Mouse (Mus musculus): ENCODE data around the gene Tmcc3.

Gene Tmcc3

GRCm38 (mm10) chr10:94566222-94566868, 254.6 kb downstream of the Tmcc3 start:
- TF ChIP-seq GATA4 (IDR thresholded peaks at IDR 0.05; ENCODE audit: insufficient replicate concordance, low read length) = no peak

DNA sequence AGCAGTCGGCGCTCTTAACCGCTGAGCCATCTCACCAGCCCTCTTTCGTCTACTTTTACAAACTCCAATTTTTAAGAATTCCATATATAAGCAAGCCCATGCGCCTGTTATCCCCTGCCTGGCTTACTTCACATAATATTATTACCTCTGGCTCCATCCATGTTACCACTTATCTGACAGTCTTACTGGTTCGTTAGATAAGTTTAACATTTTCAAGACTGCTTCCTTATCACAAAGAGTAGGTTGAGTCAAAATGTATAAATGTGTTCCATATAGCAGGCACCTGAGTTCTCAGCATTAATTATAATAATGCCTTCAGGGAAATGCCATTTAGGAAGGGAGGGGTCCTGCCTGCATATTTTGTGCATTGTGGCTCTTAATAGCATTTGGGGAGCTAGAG, 255.5 kb downstream of the Tmcc3 start:
- TF ChIP-seq GATA4 (IDR thresholded peaks at IDR 0.05; ENCODE audit: insufficient replicate concordance, low read length) = no peak

DNA sequence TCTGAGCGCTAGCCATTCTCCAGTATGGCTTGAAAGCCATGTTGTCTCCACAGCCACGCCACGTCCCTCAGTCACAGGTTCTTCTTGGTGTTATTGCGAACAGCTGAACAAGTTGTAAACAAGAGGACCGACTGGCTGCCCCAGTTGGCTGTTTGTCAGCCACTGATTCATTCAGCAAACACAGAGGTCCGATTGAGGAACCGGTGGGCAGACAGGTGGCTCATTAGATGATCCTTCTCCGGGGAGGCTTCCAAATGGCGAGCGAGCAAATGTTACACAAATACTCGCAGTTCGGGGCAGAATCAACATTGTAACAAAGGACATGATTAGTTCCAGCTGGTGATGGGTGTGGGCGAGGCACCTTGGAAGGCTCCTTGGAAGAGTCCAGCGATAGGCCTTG, 256.2 kb downstream of the Tmcc3 start:
- no peak for TF ChIP-seq GATA4 (IDR thresholded peaks at IDR 0.05; ENCODE audit: insufficient replicate concordance, low read length)

DNA sequence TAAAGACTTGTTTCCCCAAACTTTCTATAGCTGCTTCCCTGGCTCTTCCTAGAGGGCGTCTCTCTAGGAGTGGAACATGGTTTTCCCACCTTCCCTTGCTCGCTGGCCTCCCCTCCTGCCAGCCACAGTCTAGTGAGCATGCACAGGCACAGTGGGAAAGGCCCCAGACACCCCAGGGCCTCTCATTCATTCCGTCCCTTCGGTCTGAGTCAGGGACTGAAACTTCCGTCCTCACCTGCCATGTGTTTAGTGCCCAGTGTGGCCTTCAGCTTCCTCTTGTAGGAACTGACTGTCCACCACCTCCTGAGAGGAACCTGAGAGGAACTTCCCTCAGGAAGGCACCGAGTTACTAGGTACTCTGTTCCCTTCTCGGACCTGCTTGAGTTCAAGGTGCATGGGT, 257.1 kb downstream of the Tmcc3 start:
- no peak for TF ChIP-seq GATA4 (IDR thresholded peaks at IDR 0.05; ENCODE audit: insufficient replicate concordance, low read length)

DNA sequence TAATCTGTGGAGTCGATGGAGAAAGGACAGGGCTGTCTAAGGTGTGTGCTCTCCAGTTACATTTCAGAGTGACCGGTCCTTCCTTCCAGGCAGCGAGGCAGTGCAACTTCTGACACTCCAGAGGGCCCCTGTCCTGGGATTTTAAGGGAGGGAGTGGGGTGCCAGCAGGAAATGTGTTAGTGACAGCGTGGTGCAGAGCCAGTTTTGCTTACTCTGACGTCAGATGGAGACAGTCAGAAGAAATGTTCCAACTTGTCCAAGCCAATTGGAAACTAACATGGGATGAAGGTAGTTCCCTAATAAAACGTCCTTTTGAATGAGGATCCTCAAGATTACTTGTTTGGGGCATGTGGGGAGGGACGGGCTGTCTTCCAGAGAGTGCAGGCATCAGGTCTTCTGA, 258.0 kb downstream of the Tmcc3 start:
- no peak for TF ChIP-seq GATA4 (IDR thresholded peaks at IDR 0.05; ENCODE audit: insufficient replicate concordance, low read length)

DNA sequence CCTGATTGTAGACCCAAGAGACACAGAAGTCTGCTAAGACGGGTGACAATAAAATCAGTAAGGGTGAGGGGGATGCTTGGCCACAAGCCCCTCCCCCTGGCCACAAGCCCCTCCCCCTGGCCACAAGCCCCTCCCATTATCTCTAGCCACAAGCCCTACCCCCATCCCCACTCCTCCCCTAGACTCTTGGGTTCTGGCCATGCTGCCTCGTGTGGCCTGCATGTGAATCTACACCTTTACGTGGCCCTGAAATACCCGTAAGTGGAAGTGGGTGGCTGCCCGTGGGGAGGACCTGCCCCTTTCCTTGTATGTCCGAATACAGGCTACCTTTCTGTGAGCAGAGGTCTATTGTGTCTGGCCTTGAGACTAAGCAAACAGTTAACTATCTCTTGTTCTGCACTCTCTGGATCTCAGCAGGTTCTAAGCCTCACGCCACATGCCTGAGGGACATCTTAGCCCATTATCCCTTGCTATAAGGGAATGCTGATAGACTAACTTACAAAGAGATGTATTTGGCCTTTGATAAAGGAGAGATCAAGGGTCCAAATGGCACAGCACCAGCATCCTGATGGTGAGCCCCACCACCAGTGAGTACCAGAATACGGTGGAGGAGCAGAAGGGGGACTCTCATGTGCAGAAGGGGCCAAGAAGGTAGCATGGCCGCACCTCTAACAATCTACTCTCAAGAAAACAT, 260.3 kb downstream of the Tmcc3 start:
- no peak for TF ChIP-seq GATA4 (IDR thresholded peaks at IDR 0.05; ENCODE audit: insufficient replicate concordance, low read length)

DNA sequence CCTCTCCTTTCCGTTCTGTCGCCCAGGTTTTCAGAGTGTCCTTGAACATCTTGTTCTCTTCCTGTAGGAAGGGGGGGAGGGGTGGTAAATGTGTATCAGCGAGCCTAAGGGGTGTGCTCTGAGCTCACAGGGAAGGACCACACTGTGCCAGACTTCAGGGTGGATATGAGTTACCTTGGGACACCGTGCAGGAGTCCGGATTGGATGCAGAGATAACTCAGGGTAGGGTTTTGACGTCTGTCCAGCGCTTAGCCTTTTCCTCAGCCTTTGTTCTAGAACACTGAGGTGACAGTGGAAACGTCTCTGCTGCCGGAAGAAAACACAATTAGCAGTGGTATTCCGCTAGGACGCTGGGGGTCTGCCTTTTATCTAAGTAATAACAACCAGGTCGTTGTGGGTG, 261.0 kb downstream of the Tmcc3 start:
- TF ChIP-seq GATA4 (IDR thresholded peaks at IDR 0.05; ENCODE audit: insufficient replicate concordance, low read length) = no peak; the same call in 1 of the 2 replicates

DNA sequence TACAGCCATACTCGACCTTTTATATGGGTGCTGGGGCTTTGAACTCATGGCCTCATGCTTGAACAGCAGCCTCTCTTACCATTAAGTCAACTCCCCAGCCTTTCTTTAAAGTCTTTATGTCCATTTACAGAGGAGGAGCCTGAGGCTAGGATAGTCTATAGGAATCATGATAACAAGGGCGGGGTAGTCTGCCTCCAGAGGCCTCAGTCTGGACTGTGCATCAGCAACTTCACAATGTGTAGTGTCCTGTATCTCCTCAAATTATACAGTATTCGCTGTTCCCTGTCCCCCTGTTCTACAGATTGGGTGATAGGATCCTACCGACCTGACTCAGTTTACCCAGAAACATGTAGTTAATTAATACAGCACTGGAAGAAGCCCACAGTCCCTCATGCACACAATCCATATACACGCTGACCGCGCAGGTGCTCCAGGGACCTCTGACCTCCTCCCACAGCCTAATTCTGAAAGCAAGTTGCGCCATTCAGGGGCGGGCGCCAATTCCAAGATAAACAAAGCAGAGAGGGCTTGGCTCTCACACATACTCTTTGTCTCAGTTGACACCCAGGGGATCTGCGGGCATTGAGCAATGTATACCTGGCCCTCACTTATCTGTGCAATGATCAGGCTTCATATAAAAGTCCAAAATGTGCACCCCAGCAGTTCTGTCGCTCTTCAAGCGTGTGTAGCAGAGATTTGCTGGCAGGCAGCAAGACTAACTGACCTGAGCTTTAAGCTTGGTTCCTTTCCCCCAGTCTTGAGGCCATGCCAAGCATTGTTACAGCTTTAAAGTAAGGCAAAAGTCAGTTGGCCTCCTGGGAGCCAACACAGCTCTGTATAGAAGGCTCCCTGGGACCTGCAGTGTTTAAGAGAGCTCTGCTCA, 262.9 kb downstream of the Tmcc3 start:
- TF ChIP-seq GATA4 (IDR thresholded peaks at IDR 0.05; ENCODE audit: insufficient replicate concordance, low read length) = peak; percentile 94

GRCm38 (mm10) chr10:94575958-94576357, 264.2 kb downstream of the Tmcc3 start:
- no peak for TF ChIP-seq GATA4 (IDR thresholded peaks at IDR 0.05; ENCODE audit: insufficient replicate concordance, low read length)

GRCm38 (mm10) chr10:94578870-94579269, 267.1 kb downstream of the Tmcc3 start:
- no peak for TF ChIP-seq GATA4 (IDR thresholded peaks at IDR 0.05; ENCODE audit: insufficient replicate concordance, low read length)

- TF ChIP-seq GATA4 (IDR thresholded peaks at IDR 0.05; ENCODE audit: insufficient replicate concordance, low read length) = no peak
Measured at GRCm38 (mm10) chr10:94581384-94581783, 269.6 kb downstream of the Tmcc3 start.

DNA sequence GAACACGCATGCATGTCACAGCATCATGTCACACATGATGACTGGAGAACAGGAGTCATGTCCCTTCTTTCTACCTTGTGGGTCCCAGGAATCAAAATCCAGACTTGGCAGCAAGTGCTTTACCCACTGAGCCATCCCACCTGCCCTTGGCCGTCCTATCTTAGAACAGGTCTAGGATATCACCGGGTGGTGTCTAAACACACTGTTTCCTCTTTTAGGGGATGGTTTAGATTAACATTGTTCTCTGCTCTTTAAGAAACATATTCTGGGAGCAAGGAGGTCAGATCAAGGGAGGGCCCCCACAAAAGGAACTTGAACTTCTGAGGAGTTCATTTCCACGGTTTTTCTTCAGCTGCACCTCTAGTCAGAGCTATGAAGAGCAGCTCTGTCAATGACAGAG, 272.0 kb downstream of the Tmcc3 start:
- no peak for TF ChIP-seq GATA4 (IDR thresholded peaks at IDR 0.05; ENCODE audit: insufficient replicate concordance, low read length)

DNA sequence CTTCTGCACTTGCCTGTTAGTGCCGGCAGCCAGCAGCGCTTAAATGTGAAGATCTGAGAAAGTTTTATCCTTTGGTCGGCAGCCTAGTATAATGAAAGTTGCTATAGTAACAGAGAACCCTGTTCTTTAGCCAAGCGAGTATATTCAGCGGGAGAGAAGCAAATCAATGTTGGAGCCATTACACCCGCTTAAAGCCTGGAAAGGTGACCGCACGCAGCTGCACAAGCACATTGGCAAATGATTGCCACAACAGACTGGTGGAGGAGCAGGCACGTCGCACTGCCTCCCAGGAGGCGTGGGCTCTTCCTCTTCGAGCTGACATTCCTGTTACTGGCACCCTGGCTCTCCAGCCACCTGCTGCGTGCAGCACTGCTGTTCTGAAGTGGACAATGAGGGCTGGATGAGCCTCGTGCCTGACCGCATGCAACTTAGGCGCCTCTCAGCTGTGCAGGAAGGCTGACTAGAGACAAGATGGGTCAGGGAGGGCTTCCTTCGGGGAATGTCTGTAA, 273.2 kb downstream of the Tmcc3 start:
- no peak for TF ChIP-seq GATA4 (IDR thresholded peaks at IDR 0.05; ENCODE audit: insufficient replicate concordance, low read length)

DNA sequence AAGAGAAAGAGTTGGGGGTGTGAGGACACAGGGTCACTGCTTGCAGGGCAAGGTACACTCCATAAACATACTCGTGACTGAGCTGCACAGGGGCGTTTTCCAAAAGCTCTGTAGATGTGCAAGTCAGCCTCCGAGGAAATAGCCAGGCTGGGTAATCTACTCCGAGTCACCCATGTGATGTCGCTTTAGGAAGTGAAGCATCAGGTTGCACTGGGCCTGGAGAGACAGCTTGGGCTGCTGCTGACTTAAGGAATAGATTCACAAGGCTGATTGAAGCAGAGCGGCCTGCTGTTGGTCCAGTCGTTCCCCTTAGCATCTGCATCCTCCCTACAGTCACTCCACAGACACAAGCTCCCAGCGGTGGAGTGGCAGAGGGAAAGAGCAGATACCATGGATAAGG, 274.1 kb downstream of the Tmcc3 start:
- TF ChIP-seq GATA4 (IDR thresholded peaks at IDR 0.05; ENCODE audit: insufficient replicate concordance, low read length) = no peak

DNA sequence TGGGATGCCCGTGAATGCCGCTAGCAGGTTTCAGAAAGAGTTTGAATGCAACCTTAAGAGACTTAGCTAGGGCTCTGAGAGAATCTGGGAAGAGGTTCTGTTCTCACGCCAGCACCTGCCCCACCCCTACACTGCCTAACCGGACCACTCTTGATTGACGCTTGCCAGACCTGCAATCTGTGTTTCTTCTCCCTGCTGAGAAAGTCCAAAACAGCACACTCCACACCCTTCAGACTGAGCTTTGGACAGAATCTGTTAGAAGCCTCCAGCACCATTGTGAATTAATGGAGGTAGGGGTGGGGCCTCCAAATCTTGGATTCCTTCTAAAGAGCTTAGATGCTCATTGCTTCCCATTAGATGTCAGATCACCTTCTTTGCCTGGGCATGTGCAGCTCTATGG, 277.2 kb downstream of the Tmcc3 start:
- no peak for TF ChIP-seq GATA4 (IDR thresholded peaks at IDR 0.05; ENCODE audit: insufficient replicate concordance, low read length)

- TF ChIP-seq GATA4 (IDR thresholded peaks at IDR 0.05; ENCODE audit: insufficient replicate concordance, low read length) = no peak
Measured at GRCm38 (mm10) chr10:94595705-94596104, 284.0 kb downstream of the Tmcc3 start.
